Mouse (Mus musculus): Measurements from ENCODE around the gene Nup107.

DNA sequence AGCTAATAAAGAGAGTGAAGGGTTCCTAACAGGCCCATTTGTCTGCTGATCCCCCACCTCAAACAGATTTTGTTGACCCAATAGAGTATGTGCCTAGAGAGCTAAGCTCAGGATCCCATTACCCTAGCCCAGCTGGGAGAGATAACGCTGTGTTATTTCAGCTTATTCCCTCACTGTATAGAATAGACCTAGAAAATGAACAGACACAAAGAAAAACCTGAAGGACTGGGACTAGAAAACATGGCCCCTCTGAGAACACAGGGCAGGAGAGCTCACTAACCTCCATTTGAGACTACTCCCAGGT is 17.7 kb downstream of the Nup107 start:
- TF ChIP-seq CTCF (IDR thresholded peaks at IDR 0.05; ENCODE audit: control insufficient read depth, insufficient read depth, low read length) (no peak), POLR2A (IDR thresholded peaks at IDR 0.05; ENCODE audit: borderline replicate concordance, control insufficient read depth, low read depth, low read length) (no peak)
